Mouse (Mus musculus): Measurements from ENCODE around the gene Actr3.

Actr3 gene

GRCm38 (mm10) chr1:125350843-125351242 is 84.7 kb downstream of the Actr3 start:
- DNase-seq: no peak

DNA sequence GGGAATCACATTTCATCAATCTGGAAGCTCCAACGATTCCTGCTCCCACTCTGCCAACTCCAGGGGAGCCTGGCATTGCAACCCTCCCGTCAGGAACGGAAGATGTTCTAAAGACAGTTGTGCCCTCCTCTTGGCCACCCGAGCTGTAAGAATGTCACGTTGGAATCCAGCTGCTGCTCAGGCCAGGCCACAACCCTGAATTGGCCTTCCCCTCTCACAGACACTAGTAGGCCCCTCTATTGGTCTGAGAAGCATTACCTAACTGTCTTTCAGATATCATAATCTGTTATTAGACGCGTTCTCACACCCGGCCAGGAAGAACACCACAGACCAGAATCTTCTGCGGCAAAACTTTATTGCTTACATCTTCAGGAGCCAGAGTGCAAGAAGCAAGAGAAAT is 89.7 kb downstream of the Actr3 start:
- DNase-seq: no peak

- DNase-seq: no peak
Measured at GRCm38 (mm10) chr1:125345448-125345847, 90.1 kb downstream of the Actr3 start.

- DNase-seq: no peak
Measured at GRCm38 (mm10) chr1:125343105-125343504, 92.4 kb downstream of the Actr3 start.
